Mouse (Mus musculus) spleen, adult 2 months (tissue): ENCODE results near the gene Hoxb2. TPM values are rescaled to one million over a fixed set of nuclear protein-coding genes. Genes with fewer than 3 reads are reported as not detected.

Experiments used
- DNase-seq, 2 experiments: peaks; one replicate each; pipeline versions ENCODE4 v3.0.0 to v3.0.0-alpha.2; 2012 to 2021; ENCODE audit warnings: low spot score in 2 of 2, low read depth in 1 of 2
- H3K27ac ChIP-seq: fragments of 200-500 bp; 2 replicates; pipeline ENCODE4 v1.5.1; 2012; ENCODE audit warnings: low read length, inconsistent platforms; ENCODE audit not compliant: insufficient read depth
- H3K27me3 ChIP-seq: fragments of 200-500 bp; 2 replicates; pipeline ENCODE4 v1.6.1; 2012; ENCODE audit warnings: mild to moderate bottlenecking, moderate library complexity, low read length, inconsistent platforms; ENCODE audit not compliant: control insufficient read depth, insufficient read depth
- H3K36me3 ChIP-seq: fragments of 200-500 bp; 2 replicates; pipeline ENCODE4 v1.6.1; 2012; ENCODE audit warnings: mild to moderate bottlenecking, low read length, inconsistent platforms; ENCODE audit not compliant: control insufficient read depth, insufficient read depth
- H3K4me1 ChIP-seq: fragments of 200-500 bp; 2 replicates; pipeline ENCODE4 v1.6.1; 2011; ENCODE audit warnings: inconsistent platforms; ENCODE audit not compliant: control insufficient read depth, insufficient read depth, insufficient read length
- H3K4me3 ChIP-seq: fragments of 200-500 bp; 2 replicates; pipeline ENCODE4 v1.5.1; 2011; ENCODE audit warnings: mild to moderate bottlenecking, inconsistent platforms; ENCODE audit not compliant: insufficient read depth, insufficient read length; ENCODE audit errors: extremely low read depth
- CTCF ChIP-seq: fragments of 200-500 bp; IDR thresholded peaks from 2 replicates; pipeline ENCODE4 v1.5.1; 2011; ENCODE audit warnings: mild to moderate bottlenecking, inconsistent platforms; ENCODE audit not compliant: insufficient read depth, insufficient read length, insufficient replicate concordance; ENCODE audit errors: extremely low read depth
- POLR2A ChIP-seq: fragments of 200-500 bp; IDR thresholded peaks from 2 replicates; pipeline ENCODE4 v1.6.1; 2011; ENCODE audit warnings: low read depth, low read length, inconsistent platforms
- WGBS: fragments of 180-500 bp; shearing (Covaris S2); methylation state at CpG from one replicate; pipeline ENCODE4 v1.1.7; 2018; 5-methylcytosine and 5-hydroxymethylcytosine counted together
- polyA plus RNA-seq: library from polyadenylated mRNA; depleted of rRNA; stranded (reverse); fragments of >200 nt; gene quantifications from 2 replicates; pipeline ENCODE4 v1.2.3, GENCODE M21; 2012

Gene Hoxb2
- polyA plus RNA-seq, 1 experiment = 1.9 TPM

DNA sequence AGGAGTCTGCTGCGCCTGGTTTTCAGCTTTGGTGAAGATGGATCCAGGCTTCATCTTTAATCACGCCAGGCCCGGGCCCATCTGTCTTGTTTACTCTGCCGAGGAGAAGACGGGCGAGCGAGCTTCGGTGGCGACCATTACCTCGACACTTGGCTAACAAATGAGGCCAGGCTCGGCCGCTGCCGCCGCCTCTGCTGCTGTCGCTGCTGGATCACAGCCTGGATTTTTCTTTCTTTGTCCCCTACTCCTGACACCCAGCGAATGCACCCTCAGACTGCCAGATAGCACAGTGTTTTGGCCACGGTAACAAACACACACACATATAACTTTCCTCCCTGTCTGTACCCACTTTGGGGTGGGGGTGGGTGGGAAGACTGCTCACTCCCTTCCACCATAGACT, 29.6 kb upstream of the Hoxb2 start:
- H3K27me3 ChIP-seq = peaks cover 3% of the 10 kb centered on the region; the same call in 1 of the 2 replicates
- H3K4me3 ChIP-seq = no peak overlapping the region
- 85% methylated on average over 17 of the region's 17 CpGs for WGBS

DNA sequence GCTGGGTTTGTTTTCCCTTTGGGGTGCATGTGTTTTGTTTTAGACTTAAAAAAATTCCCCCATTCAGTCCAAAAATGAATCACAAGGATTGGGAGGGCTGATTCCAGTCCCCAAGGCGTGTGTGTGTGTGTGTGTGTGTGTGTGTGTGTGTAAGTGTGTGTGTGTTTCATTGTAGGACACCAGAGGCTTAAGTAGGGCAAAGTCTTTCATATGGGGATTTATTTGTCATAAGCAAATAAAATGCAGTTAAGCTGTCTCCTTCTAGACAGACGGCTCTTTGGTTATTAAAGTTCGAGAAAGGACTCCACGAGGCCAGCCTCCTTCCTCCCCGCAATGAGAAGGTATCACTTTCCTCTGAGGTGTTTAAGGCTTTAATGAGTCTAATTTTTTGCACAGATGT, 28.5 kb upstream of the Hoxb2 start:
- Histone ChIP-seq H3K27me3 (peaks cover 3% of the 10 kb centered on the region; the same call in 1 of the 2 replicates), H3K36me3 (no peaks in the 10 kb centered on the region), H3K27ac (no peak overlapping the region), H3K4me1 (no peaks in the 10 kb centered on the region; the same call in 1 of the 2 replicates), H3K4me3 (no peak overlapping the region)
- TF ChIP-seq POLR2A = no peak
- no peak for TF ChIP-seq CTCF
- DNase-seq = no peak
- 86% methylated on average over 5 of the region's 5 CpGs for WGBS

More for the DNA sequence above, 29.6 kb upstream of the Hoxb2 start:
- Histone ChIP-seq H3K4me1 (no peaks in the 10 kb centered on the region; the same call in 1 of the 2 replicates), H3K36me3 (no peaks in the 10 kb centered on the region), H3K27ac (no peak overlapping the region)
- no peak for DNase-seq
- TF ChIP-seq CTCF = no peak
- no peak for TF ChIP-seq POLR2A

DNA sequence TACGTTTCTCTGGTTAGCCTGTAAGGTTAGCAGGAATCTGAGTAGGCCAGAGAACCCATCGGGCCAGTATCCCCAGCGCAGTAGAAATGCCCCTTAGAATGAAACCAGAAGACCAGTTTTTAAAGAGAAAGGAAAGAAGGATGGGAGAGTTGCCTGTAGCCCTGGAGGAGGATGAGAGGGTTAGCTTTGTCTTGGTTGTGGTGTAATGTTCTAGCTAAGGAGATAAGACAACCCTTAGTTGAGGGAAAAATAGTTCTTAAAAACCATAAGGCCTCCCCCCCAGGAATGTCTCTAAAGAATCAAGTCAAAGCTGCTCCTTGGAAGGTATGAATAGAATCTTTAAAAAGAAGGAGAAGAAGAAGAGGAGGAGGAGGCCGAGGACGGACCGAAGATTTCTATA, 27.6 kb upstream of the Hoxb2 start:
- Histone ChIP-seq H3K4me1 (no peaks in the 10 kb centered on the region; the same call in 1 of the 2 replicates), H3K27me3 (peaks cover 3% of the 10 kb centered on the region; the same call in 1 of the 2 replicates), H3K27ac (no peak overlapping the region), H3K36me3 (no peaks in the 10 kb centered on the region), H3K4me3 (no peak overlapping the region)
- TF ChIP-seq CTCF (no peak), POLR2A (no peak)
- 94% methylated on average over 6 of the region's 6 CpGs for WGBS
- DNase-seq = no peak

DNA sequence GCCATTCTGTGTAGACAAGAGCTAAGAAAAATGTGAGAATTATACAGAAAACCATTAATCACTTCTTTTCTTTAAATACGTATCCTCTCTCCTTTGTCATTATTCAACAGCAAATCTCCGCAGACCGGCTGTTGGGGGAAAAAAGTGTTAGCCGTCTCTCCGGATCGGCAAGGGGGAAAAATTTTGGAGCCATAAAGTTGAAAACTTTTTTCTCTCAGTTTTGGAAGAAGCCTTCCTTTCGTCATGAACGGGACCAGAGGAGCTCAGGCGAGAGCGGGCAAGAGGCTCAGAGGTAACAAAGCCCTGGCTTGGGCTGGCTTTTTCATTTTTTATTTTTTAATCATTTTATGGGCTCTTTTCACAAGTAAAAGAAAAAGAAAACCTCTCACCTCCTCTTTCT, 27.2 kb upstream of the Hoxb2 start, which contains the start of gene Hoxb3:
Gene Hoxb3, plus strand, starts transcription at position 173 of the 400 bp plus-strand sequence.
- H3K27me3 ChIP-seq = 0 out of 2 replicates have a peak, but pooled peaks cover 3% of the 10 kb centered on the region
- TF ChIP-seq CTCF (no peak), POLR2A (no peak)
- no peaks in the 10 kb centered on the region for H3K36me3 ChIP-seq
- H3K4me3 ChIP-seq = no peak within 1 kb of the TSS
- WGBS = 95% methylated on average over 10 of the region's 10 CpGs
- DNase-seq = no peak
- no peak within 1 kb of the TSS for H3K27ac ChIP-seq
- no peaks in the 10 kb centered on the region; the same call in 1 of the 2 replicates for H3K4me1 ChIP-seq

DNA sequence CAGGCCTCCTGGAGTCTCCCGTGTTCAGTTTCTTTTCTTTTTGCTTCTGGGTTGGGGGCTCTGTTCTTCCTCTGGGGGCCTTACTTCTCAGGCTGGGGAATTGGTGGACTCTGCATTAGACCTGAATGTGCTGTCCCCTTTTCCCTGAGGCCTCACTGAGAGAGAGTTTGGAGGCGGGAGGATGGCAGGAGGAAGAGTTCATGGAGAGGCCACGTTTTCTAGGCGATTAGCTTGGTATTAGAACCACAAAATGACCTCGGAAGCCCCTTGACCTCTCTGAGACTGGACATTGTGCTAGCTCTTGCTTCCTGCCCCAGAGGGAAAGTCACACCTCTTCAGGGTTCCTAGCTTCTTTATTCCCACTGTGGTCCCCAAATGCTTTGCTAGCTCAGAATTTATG, 26.2 kb upstream of the Hoxb2 start:
- no peak overlapping the region for H3K27ac ChIP-seq
- no peak for DNase-seq
- TF ChIP-seq CTCF (no peak), POLR2A (no peak)
- no peaks in the 10 kb centered on the region; the same call in 1 of the 2 replicates for H3K4me1 ChIP-seq
- H3K4me3 ChIP-seq = no peak overlapping the region
- no peaks in the 10 kb centered on the region for H3K27me3 ChIP-seq
- WGBS = 74% methylated on average over 5 of the region's 5 CpGs
- H3K36me3 ChIP-seq = no peaks in the 10 kb centered on the region

DNA sequence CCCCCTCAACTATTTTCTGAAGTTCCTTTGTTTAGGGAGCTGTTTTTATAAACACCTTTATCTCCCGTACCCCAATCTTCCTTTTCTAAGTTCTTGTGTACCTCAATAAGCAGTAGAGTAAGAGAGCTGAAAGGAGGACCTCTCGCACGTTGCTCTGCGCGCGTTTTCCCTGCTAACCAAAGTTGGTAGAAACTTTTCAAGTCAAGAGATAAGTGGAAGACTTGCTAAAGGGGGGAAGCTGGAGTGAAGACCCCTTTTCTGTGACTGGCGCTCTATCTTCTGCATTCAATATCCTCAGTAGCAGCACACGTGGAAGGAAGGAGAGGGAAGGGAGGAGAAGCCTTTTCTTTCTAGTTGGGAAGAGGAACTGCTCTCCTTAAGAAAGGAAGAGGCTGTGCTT, 25.4 kb upstream of the Hoxb2 start:
- TF ChIP-seq CTCF (no peak), POLR2A (no peak)
- no peaks in the 10 kb centered on the region for H3K36me3 ChIP-seq
- WGBS = 86% methylated on average over 8 of the region's 8 CpGs
- no peaks in the 10 kb centered on the region; the same call in 1 of the 2 replicates for H3K4me1 ChIP-seq
- H3K27me3 ChIP-seq = no peaks in the 10 kb centered on the region
- H3K27ac ChIP-seq = no peak overlapping the region
- no peak overlapping the region for H3K4me3 ChIP-seq
- DNase-seq = no peak

DNA sequence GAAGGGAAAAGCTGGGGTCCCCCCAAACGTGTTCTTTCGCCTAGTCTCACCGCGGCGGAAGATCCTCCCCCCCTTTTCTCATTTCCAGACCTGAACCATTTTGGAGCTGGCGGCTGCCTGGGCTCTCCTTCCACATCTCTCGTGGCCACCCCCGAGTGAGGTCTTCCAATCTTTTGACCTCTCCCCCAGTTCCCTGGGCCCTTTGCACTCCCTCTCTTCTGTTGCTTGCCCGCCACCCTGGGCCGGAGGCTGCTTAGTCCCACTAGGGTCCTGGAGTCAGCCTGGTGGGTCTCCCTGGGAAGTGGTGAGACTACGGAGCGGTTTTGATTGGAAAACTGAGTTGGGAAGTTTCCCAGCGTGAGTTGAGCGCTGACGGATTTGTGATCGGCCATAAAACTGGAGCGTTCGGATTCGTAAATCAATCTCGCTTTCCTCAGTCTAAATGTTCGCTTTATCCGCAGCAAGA, 24.5 kb upstream of the Hoxb2 start:
- no peak for DNase-seq
- WGBS = 92% methylated on average over 22 of the region's 22 CpGs
- Histone ChIP-seq H3K4me1 (no peaks in the 10 kb centered on the region), H3K27me3 (no peaks in the 10 kb centered on the region), H3K27ac (no peak overlapping the region), H3K36me3 (no peaks in the 10 kb centered on the region), H3K4me3 (no peak overlapping the region)
- TF ChIP-seq POLR2A (no peak), CTCF (no peak)
